Mouse (Mus musculus) thymus, adult 2 months (tissue): ENCODE results near the gene Atpaf1. TPM values are rescaled to one million over a fixed set of nuclear protein-coding genes. Genes with fewer than 3 reads are reported as not detected.
A peak's percentile ranks its signal among the peaks of the same experiment; 100 is the strongest.

Experiments used
- DNase-seq: peaks from one replicate; pipeline ENCODE4 v3.0.0; 2021
- H3K27ac ChIP-seq: fragments of 200-500 bp; 2 replicates; pipeline ENCODE4 v1.5.1; 2012; ENCODE audit warnings: low read length, control low read depth; ENCODE audit not compliant: control insufficient read depth, insufficient read depth
- H3K27me3 ChIP-seq: fragments of 200-500 bp; 2 replicates; pipeline ENCODE4 v1.6.1; 2012; ENCODE audit warnings: mild to moderate bottlenecking, low read length, moderate library complexity, mixed read lengths; ENCODE audit not compliant: control insufficient read depth, insufficient read depth
- H3K36me3 ChIP-seq: fragments of 200-500 bp; 2 replicates; pipeline ENCODE4 v1.6.1; 2012; ENCODE audit warnings: mild to moderate bottlenecking, low read length, moderate library complexity; ENCODE audit not compliant: control insufficient read depth, insufficient read depth
- H3K4me1 ChIP-seq: fragments of 200-500 bp; replicated peaks from 2 replicates; pipeline ENCODE4 v1.6.1; 2012; ENCODE audit warnings: low read length; ENCODE audit not compliant: control insufficient read depth, insufficient read depth
- H3K4me3 ChIP-seq: fragments of 200-500 bp; 2 replicates; pipeline ENCODE4 v1.5.1; 2012; ENCODE audit warnings: mild to moderate bottlenecking, low read length, control low read depth, moderate library complexity; ENCODE audit not compliant: control insufficient read depth, insufficient read depth
- CTCF ChIP-seq: fragments of 200-500 bp; IDR thresholded peaks from 2 replicates; pipeline ENCODE4 v1.5.1; 2012; ENCODE audit warnings: mild to moderate bottlenecking, control low read depth, low read length, moderate library complexity, borderline replicate concordance; ENCODE audit not compliant: control insufficient read depth, poor library complexity, insufficient read depth; ENCODE audit errors: extremely low read depth
- POLR2A ChIP-seq: fragments of 200-500 bp; IDR thresholded peaks from 2 replicates; pipeline ENCODE4 v1.6.1; 2012; ENCODE audit warnings: mild to moderate bottlenecking, low read length, control low read depth, moderate library complexity; ENCODE audit not compliant: control insufficient read depth, poor library complexity, insufficient read depth; ENCODE audit errors: extremely low read depth
- WGBS: fragments of 180-500 bp; shearing (Covaris S2); methylation state at CpG from one replicate; pipeline ENCODE4 v1.1.7; 2018; 5-methylcytosine and 5-hydroxymethylcytosine counted together
- polyA plus RNA-seq: library from polyadenylated mRNA; depleted of rRNA; stranded (reverse); fragments of >200 nt; gene quantifications from 2 replicates; pipeline ENCODE4 v1.2.3, GENCODE M21; 2012

The Atpaf1 gene
- polyA plus RNA-seq, 1 experiment, result 30.2 TPM

- peaks cover 10% of the 10 kb centered on the region for H3K4me1 ChIP-seq
- peak; percentile 95 for DNase-seq
- H3K27ac ChIP-seq, result peak within 1 kb of the TSS; percentile 3
- H3K27me3 ChIP-seq, result no peaks in the 10 kb centered on the region
- H3K36me3 ChIP-seq, result no peaks in the 10 kb centered on the region
- WGBS, result under 1% methylated on average over 51 of the region's 51 CpGs
- peak within 1 kb of the TSS; percentile 83 for H3K4me3 ChIP-seq
- TF ChIP-seq POLR2A, result peak; percentile 83; the same call in 1 of the 2 replicates
- peak; percentile 55; the same call in 1 of the 2 replicates for TF ChIP-seq CTCF
Measured at GRCm38 (mm10) chr4:115838696-115839641, 54.4 kb downstream of the Atpaf1 start, which contains the start of gene Mknk1. Mknk1 (plus strand) TSS chr4:115839198.

- no peaks in the 10 kb centered on the region for H3K36me3 ChIP-seq
- WGBS, result 63% methylated on average over 4 of the region's 4 CpGs
- TF ChIP-seq POLR2A, result no peak
- no peak for TF ChIP-seq CTCF
Measured at GRCm38 (mm10) chr4:115839956-115840355, 55.3 kb downstream of the Atpaf1 start.

GRCm38 (mm10) chr4:115840842-115841241 lies 56.2 kb downstream of the Atpaf1 start:
- H3K36me3 ChIP-seq, result no peaks in the 10 kb centered on the region
- H3K4me3 ChIP-seq, result no peak overlapping the region
- H3K27ac ChIP-seq, result no peak overlapping the region
- 89% methylated on average over 4 of the region's 4 CpGs for WGBS
- peaks cover 10% of the 10 kb centered on the region for H3K4me1 ChIP-seq
- TF ChIP-seq CTCF (no peak), POLR2A (no peak)
- no peak for DNase-seq
- H3K27me3 ChIP-seq, result no peaks in the 10 kb centered on the region

More at GRCm38 (mm10) chr4:115839956-115840355, 55.3 kb downstream of the Atpaf1 start:
- no peak overlapping the region for H3K4me3 ChIP-seq
- H3K27me3 ChIP-seq, result no peaks in the 10 kb centered on the region
- no peak for DNase-seq
- H3K4me1 ChIP-seq, result peaks cover 10% of the 10 kb centered on the region
- H3K27ac ChIP-seq, result no peak overlapping the region

GRCm38 (mm10) chr4:115846656-115847055 lies 62.0 kb downstream of the Atpaf1 start:
- H3K4me3 ChIP-seq, result no peak overlapping the region
- no peaks in the 10 kb centered on the region for H3K4me1 ChIP-seq
- peaks cover 27% of the 10 kb centered on the region for H3K36me3 ChIP-seq
- H3K27ac ChIP-seq, result no peak overlapping the region
- TF ChIP-seq POLR2A, result no peak
- TF ChIP-seq CTCF, result no peak
- DNase-seq, result no peak
- WGBS, result 93% methylated on average over 2 of the region's 2 CpGs
- H3K27me3 ChIP-seq, result no peaks in the 10 kb centered on the region

- no peak for DNase-seq
- Histone ChIP-seq H3K27ac (no peak overlapping the region), H3K4me1 (no peaks in the 10 kb centered on the region), H3K36me3 (peaks cover 27% of the 10 kb centered on the region), H3K27me3 (no peaks in the 10 kb centered on the region), H3K4me3 (no peak overlapping the region)
- WGBS, result 18% methylated on average over 5 of the region's 5 CpGs
- TF ChIP-seq POLR2A, result no peak
- no peak for TF ChIP-seq CTCF
Measured at GRCm38 (mm10) chr4:115847377-115847776, 62.8 kb downstream of the Atpaf1 start.

GRCm38 (mm10) chr4:115848083-115848482 lies 63.5 kb downstream of the Atpaf1 start:
- no peak overlapping the region for H3K4me3 ChIP-seq
- TF ChIP-seq CTCF (no peak), POLR2A (no peak)
- no peak overlapping the region for H3K27ac ChIP-seq
- 95% methylated on average over 1 of the region's 1 CpGs for WGBS
- H3K36me3 ChIP-seq, result peaks cover 27% of the 10 kb centered on the region
- no peaks in the 10 kb centered on the region for H3K4me1 ChIP-seq
- DNase-seq, result no peak
- H3K27me3 ChIP-seq, result no peaks in the 10 kb centered on the region
